Comparison of ENCODE assay signal across 13 mouse cellular contexts in the genomic region with DNA sequence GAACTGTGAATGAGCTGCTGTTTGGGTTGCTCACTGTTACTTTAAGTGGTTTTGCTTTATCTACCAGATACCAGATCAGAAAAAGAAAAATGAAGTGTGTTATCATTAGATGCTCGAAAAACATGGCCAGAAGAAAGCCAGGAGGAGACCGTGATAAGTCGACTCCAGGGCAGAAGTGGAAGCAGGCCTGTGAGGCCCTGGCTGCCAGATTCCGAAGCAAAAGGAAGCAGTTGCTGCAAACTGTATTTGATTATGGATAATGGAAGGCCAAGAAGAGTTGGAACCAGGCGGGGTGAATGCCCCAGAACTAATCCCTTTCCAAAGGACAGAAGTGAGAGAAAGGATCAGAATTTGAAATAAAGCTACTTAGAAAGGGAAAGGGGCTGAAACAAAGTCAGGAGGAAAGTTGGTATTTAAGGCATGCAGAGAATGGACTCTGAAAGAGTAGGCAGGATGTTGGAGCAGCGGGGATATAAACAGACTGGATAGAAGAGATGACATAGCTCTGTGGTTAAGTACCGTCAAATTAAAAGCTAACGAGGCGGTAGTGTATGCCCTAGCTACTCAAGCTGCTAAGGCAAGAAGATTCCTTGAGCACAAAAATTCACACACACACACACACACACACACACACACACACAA. TPM values are rescaled to one million over a fixed set of nuclear protein-coding genes. Genes with fewer than 3 reads are reported as not detected.
DNase-seq lines count a peak whose midpoint lies in the region; ATAC-seq and TF ChIP-seq lines count a peak whose summit lies in the region.
"Had no signal": no experiment of that assay in that cellular context is flagged by ENCODE, and none has a peak within 500 bp of the region (broad histone marks: within the 10 kb centered on the region; RNA-seq: fewer than 3 reads in every experiment).

No protein-coding gene starts in this region.

- no peaks in the 10 kb centered on the region for H3K79me2 ChIP-seq in MEL (ENCODE audit: control insufficient read depth, insufficient read depth, low read length, poor library complexity)

- WGBS in hindbrain, embryonic 10.5 days: 33% methylated on average over 9 of the region's 9 CpGs
- 49% methylated on average over 9 of the region's 9 CpGs for WGBS in hindbrain, embryonic 12.5 days
- 19% methylated on average over 9 of the region's 9 CpGs for WGBS in liver, embryonic 11.5 days

- no peak overlapping the region for H3K9ac ChIP-seq in hindbrain, embryonic 12.5 days
- peak overlapping the region; percentile 21; the same call in 1 of the 2 replicates for H3K9ac ChIP-seq in MEL (ENCODE audit: control insufficient read depth, low read depth, low read length, poor library complexity, severe bottlenecking)
- no peak overlapping the region for H3K9ac ChIP-seq in liver, embryonic 11.5 days (ENCODE audit: low read depth, low read length)
- H3K9ac ChIP-seq: hindbrain, embryonic 13.5 days; limb, embryonic 12.5 days had no signal

- TF ChIP-seq CTCF in MEL (IDR thresholded peaks at IDR 0.05 in 2 of 3, conservative IDR thresholded peaks at IDR 0.05 in 1 of 3; ENCODE audit: control insufficient read depth in 1 of 3, insufficient read depth in 1 of 3, low read depth in 2 of 3, low read length in 3 of 3, poor library complexity in 1 of 3, severe bottlenecking in 1 of 3): no peak

- no peak overlapping the region for H3K4me3 ChIP-seq in hindbrain, embryonic 10.5 days
- H3K4me3 ChIP-seq in hindbrain, embryonic 12.5 days: no peak overlapping the region
- H3K4me3 ChIP-seq in MEL (ENCODE audit: control insufficient read depth in 1 of 2, insufficient read depth in 1 of 2, low read depth in 2 of 2, low read length in 2 of 2): peak overlapping the region; percentile 22 to 36; a peak in 3 of 4 replicates
- no peak overlapping the region for H3K4me3 ChIP-seq in liver, embryonic 11.5 days (ENCODE audit: low read depth, low read length)
- H3K4me3 ChIP-seq: hindbrain, embryonic 13.5 days; limb, embryonic 12.5 days had no signal

- peaks cover 9% of the 10 kb centered on the region for H3K4me1 ChIP-seq in hindbrain, embryonic 10.5 days (replicated peaks)
- H3K4me1 ChIP-seq in hindbrain, embryonic 12.5 days: no peaks in the 10 kb centered on the region
- H3K4me1 ChIP-seq in MEL (ENCODE audit: control insufficient read depth in 1 of 2, insufficient read depth in 2 of 2, low read length in 2 of 2): peaks cover 7 to 14% of the 10 kb centered on the region in 2 experiments
- H3K4me1 ChIP-seq in liver, embryonic 11.5 days (replicated peaks; ENCODE audit: control insufficient read depth, insufficient read depth, low read length): peaks cover 25% of the 10 kb centered on the region
- H3K4me1 ChIP-seq: hindbrain, embryonic 13.5 days; limb, embryonic 12.5 days had no signal

- peak overlapping the region; percentile 59; the same call in 1 of the 2 replicates for H3K27ac ChIP-seq in hindbrain, embryonic 10.5 days
- H3K27ac ChIP-seq in hindbrain, embryonic 12.5 days: no peak overlapping the region
- peak overlapping the region; percentile 57 for H3K27ac ChIP-seq in MEL (ENCODE audit: control insufficient read depth, low read depth, low read length)
- H3K27ac ChIP-seq in liver, embryonic 11.5 days (ENCODE audit: low read depth, low read length): peak overlapping the region; percentile 59
- H3K27ac ChIP-seq: hindbrain, embryonic 13.5 days; limb, embryonic 12.5 days had no signal

- peak; percentile 87 to 93 for TF ChIP-seq EP300 in MEL (IDR thresholded peaks at IDR 0.05; ENCODE audit: low read depth in 1 of 2, low read length in 2 of 2)

- ATAC-seq in hindbrain, embryonic 12.5 days (ENCODE audit: low FRiP score): no peak
- ATAC-seq in liver, embryonic 11.5 days (replicated peaks; ENCODE audit: low FRiP score): peak; percentile 80

- no peak for DNase-seq in hindbrain, embryonic 10.5 days (ENCODE audit: low spot score)
- DNase-seq in MEL (ENCODE audit: low read depth, low spot score): peak; percentile 82
- peak; percentile 20 for DNase-seq in embryo, embryonic 9.5 days (ENCODE audit: extremely low spot score)
- DNase-seq in liver, embryonic 11.5 days (ENCODE audit: low spot score): peak; percentile 36
- DNase-seq in adrenal gland, postnatal 25 days: no peak
- no peak for DNase-seq in thymus, postnatal 10 days (ENCODE audit: low spot score in 2 of 2)
- DNase-seq in spleen, adult 12 weeks (ENCODE audit: low spot score): no peak
- DNase-seq: cerebellum, adult 8-10 months; thymus, postnatal 36 days had no signal

- H3K36me3 ChIP-seq in hindbrain, embryonic 10.5 days: no peaks in the 10 kb centered on the region
- no peaks in the 10 kb centered on the region for H3K36me3 ChIP-seq in hindbrain, embryonic 12.5 days
- peaks cover 0 to 16% of the 10 kb centered on the region in 2 experiments; a peak in 2 of 4 replicates for H3K36me3 ChIP-seq in MEL (ENCODE audit: control insufficient read depth in 1 of 2, insufficient read depth in 2 of 2, low read length in 2 of 2)
- no peaks in the 10 kb centered on the region for H3K36me3 ChIP-seq in liver, embryonic 11.5 days (ENCODE audit: control insufficient read depth, insufficient read depth, low read length)
- H3K36me3 ChIP-seq: hindbrain, embryonic 13.5 days; limb, embryonic 12.5 days had no signal

- TF ChIP-seq RAD21 in MEL (IDR thresholded peaks at IDR 0.05; ENCODE audit: low read depth, low read length): no peak

- H3K9me3 ChIP-seq in hindbrain, embryonic 10.5 days: no peaks in the 10 kb centered on the region
- no peaks in the 10 kb centered on the region for H3K9me3 ChIP-seq in hindbrain, embryonic 12.5 days (replicated peaks)
- H3K9me3 ChIP-seq in MEL (replicated peaks; ENCODE audit: insufficient read depth, low read length): no peaks in the 10 kb centered on the region
- H3K9me3 ChIP-seq in liver, embryonic 11.5 days (ENCODE audit: control insufficient read depth, low read length): no peaks in the 10 kb centered on the region
- H3K9me3 ChIP-seq: hindbrain, embryonic 13.5 days; limb, embryonic 12.5 days had no signal

- H3K27me3 ChIP-seq in hindbrain, embryonic 10.5 days (ENCODE audit: insufficient read depth, poor library complexity, severe bottlenecking): no peaks in the 10 kb centered on the region
- H3K27me3 ChIP-seq in hindbrain, embryonic 12.5 days: no peaks in the 10 kb centered on the region
- H3K27me3 ChIP-seq in MEL (ENCODE audit: control insufficient read depth in 1 of 2, insufficient read depth in 2 of 2, low read length in 2 of 2): no peaks in the 10 kb centered on the region
- H3K27me3 ChIP-seq in liver, embryonic 11.5 days (replicated peaks; ENCODE audit: control insufficient read depth, insufficient read depth, low read length): no peaks in the 10 kb centered on the region
- H3K27me3 ChIP-seq: hindbrain, embryonic 13.5 days; limb, embryonic 12.5 days had no signal

- no peak overlapping the region for H3K4me2 ChIP-seq in hindbrain, embryonic 12.5 days (replicated peaks)
- H3K4me2 ChIP-seq in liver, embryonic 11.5 days: peak overlapping the region; percentile 40
- H3K4me2 ChIP-seq: hindbrain, embryonic 13.5 days; limb, embryonic 12.5 days had no signal

- no peak for TF ChIP-seq POLR2A in MEL (IDR thresholded peaks at IDR 0.05; ENCODE audit: control insufficient read depth in 1 of 2, insufficient read depth in 1 of 2, low read depth in 1 of 2, low read length in 2 of 2, poor library complexity in 1 of 2)

TF ChIP-seq in MEL, 35 proteins besides CTCF, POLR2A, EP300 and RAD21 (continues in another document):
- TF ChIP-seq TCF12 (IDR thresholded peaks at IDR 0.05; ENCODE audit: low read depth, low read length) (peak; percentile 96), ELF1 (IDR thresholded peaks at IDR 0.05; ENCODE audit: low read depth, low read length) (no peak), ZMIZ1 (IDR thresholded peaks at IDR 0.05; ENCODE audit: low read depth, low read length) (no peak), USF2 (IDR thresholded peaks at IDR 0.05; ENCODE audit: borderline replicate concordance in 1 of 2, insufficient read depth in 1 of 2, low read depth in 1 of 2, low read length in 2 of 2) (no peak), SMC3 (IDR thresholded peaks at IDR 0.05; ENCODE audit: low read depth, low read length) (no peak), KAT2A (conservative IDR thresholded peaks at IDR 0.05; ENCODE audit: low read depth, low read length) (no peak), CHD1 (IDR thresholded peaks at IDR 0.05; ENCODE audit: low read depth, low read length) (no peak), ZKSCAN1 (IDR thresholded peaks at IDR 0.05; ENCODE audit: low read depth, low read length) (no peak), POLR2AphosphoS5 (IDR thresholded peaks at IDR 0.05; ENCODE audit: borderline replicate concordance, low read depth, low read length) (no peak), HCFC1 (IDR thresholded peaks at IDR 0.05; ENCODE audit: low read depth, low read length) (no peak), USF1 (IDR thresholded peaks at IDR 0.05; ENCODE audit: low read depth, low read length) (no peak)

RNA-seq across cellular contexts. Expression of a gene that starts 4.7 kb away (rescaled TPM):
- polyA plus RNA-seq in hindbrain, embryonic 10.5 days (2016; fragmentation: Nextera tagmentation; extraction: Ambion mirVana): 16.1 and 17.5 TPM in 2 replicates
- polyA plus RNA-seq in hindbrain, embryonic 12.5 days (2016; fragmentation: Nextera tagmentation; extraction: Ambion mirVana): 21.3 and 23.9 TPM in 2 replicates
- 0.98 and 1.1 TPM in 2 replicates for total RNA-seq in MEL (2012; rRNA removed)
- polyA plus RNA-seq in MEL (2012; ENCODE audit: insufficient read depth in 1 of 2, insufficient read length in 2 of 2, low read depth in 1 of 2, low replicate concordance in 2 of 2, missing spikeins in 1 of 2): 1 to 10 TPM in 1 of 2 experiments, not detected in 1; 2.6 TPM
- polyA plus RNA-seq in liver, embryonic 11.5 days (2014; fragmentation: Nextera tagmentation; extraction: Ambion mirVana): 8.7 and 9.7 TPM in 2 replicates
- total RNA-seq in adrenal gland, postnatal 25 days (2021): 37.4 and 48.5 TPM in 2 replicates

RNA-seq across cellular contexts. Expression of a gene that starts 7.6 kb away (rescaled TPM):
- polyA plus RNA-seq in hindbrain, embryonic 10.5 days (2016; fragmentation: Nextera tagmentation; extraction: Ambion mirVana): not detected in 2 replicates
- not detected in 2 replicates for polyA plus RNA-seq in hindbrain, embryonic 12.5 days (2016; fragmentation: Nextera tagmentation; extraction: Ambion mirVana)
- total RNA-seq in MEL (2012; rRNA removed): not detected in 2 replicates
- polyA plus RNA-seq in MEL (2012; ENCODE audit: insufficient read depth in 1 of 2, insufficient read length in 2 of 2, low read depth in 1 of 2, low replicate concordance in 2 of 2, missing spikeins in 1 of 2): not detected
- not detected in 2 replicates for polyA plus RNA-seq in liver, embryonic 11.5 days (2014; fragmentation: Nextera tagmentation; extraction: Ambion mirVana)
- total RNA-seq in adrenal gland, postnatal 25 days (2021): not detected in 2 replicates
- total RNA-seq: ES-E14 had no signal
- polyA plus RNA-seq: hindbrain, embryonic 13.5 days; limb, embryonic 12.5 days had no signal

RNA-seq across cellular contexts. Expression of a gene that starts 44.5 kb away (rescaled TPM):
- polyA plus RNA-seq in hindbrain, embryonic 10.5 days (2016; fragmentation: Nextera tagmentation; extraction: Ambion mirVana): 21.3 and 31.3 TPM in 2 replicates
- polyA plus RNA-seq in hindbrain, embryonic 12.5 days (2016; fragmentation: Nextera tagmentation; extraction: Ambion mirVana): 29.3 and 30.3 TPM in 2 replicates
- total RNA-seq in MEL (2012; rRNA removed): 201 and 226 TPM in 2 replicates
- polyA plus RNA-seq in MEL (2012; ENCODE audit: insufficient read depth in 1 of 2, insufficient read length in 2 of 2, low read depth in 1 of 2, low replicate concordance in 2 of 2, missing spikeins in 1 of 2): 10 to 100 TPM in 1 of 2 experiments, not detected in 1; 13.7 TPM
- polyA plus RNA-seq in liver, embryonic 11.5 days (2014; fragmentation: Nextera tagmentation; extraction: Ambion mirVana): 27.6 and 33.7 TPM in 2 replicates
- 49.0 and 52.1 TPM in 2 replicates for total RNA-seq in adrenal gland, postnatal 25 days (2021)

Comparison
In these comparisons a context has a peak if more than half of its experiments do, and no peak if none do; other contexts are left out.
1. DNase-seq: peak in MEL (single experiment), embryo, embryonic 9.5 days (single experiment) and liver, embryonic 11.5 days (single experiment); none in hindbrain, embryonic 10.5 days (single experiment), adrenal gland, postnatal 25 days (single experiment), thymus, postnatal 10 days (0 of 2) and spleen, adult 12 weeks (single experiment).
2. H3K4me3 ChIP-seq: peak in MEL (2 of 2); none in hindbrain, embryonic 10.5 days (single experiment), hindbrain, embryonic 12.5 days (single experiment) and liver, embryonic 11.5 days (single experiment).